Mouse (Mus musculus): Measurements from ENCODE around the gene Gm7978.
"Not testable (repeated sequence)": the region's sequence is repeated elsewhere in the genome, so short reads cannot be mapped to it uniquely, and the experiment has no call there.

Gene Gm7978

GRCm38 (mm10) chr5:95736073-95736472 is at the start of gene Gm7978:
Gene Gm7978 (minus strand): TSS chr5:95736173.
- DNase-seq (ENCODE audit: low spot score in 2 of 2) = not testable (repeated sequence)

- DNase-seq (ENCODE audit: low spot score in 2 of 2) = not testable (repeated sequence)
These were observed 39.7 kb upstream of the Gm7978 start, which contains the start of gene E330014E10Rik for GRCm38 (mm10) chr5:95775690-95776089. Gene E330014E10Rik (plus strand): TSS chr5:95775990.

- DNase-seq (ENCODE audit: low spot score in 2 of 2) = not testable (repeated sequence)
These were observed 5.7 kb upstream of the Gm7978 start, which contains the start of gene Gm7982 for GRCm38 (mm10) chr5:95741714-95742113. Gene Gm7982 (plus strand): TSS chr5:95742014.
